8 mouse cellular contexts compared by ENCODE assay signal in genomic region chr9:61368567-61369240, GRCm38 (mm10). TPM values are rescaled to one million over a fixed set of nuclear protein-coding genes. Genes with fewer than 3 reads are reported as not detected.
DNase-seq lines count a peak whose midpoint lies in the region; ATAC-seq and TF ChIP-seq lines count a peak whose summit lies in the region.

No protein-coding gene starts in this region.

- no peaks in the 10 kb centered on the region for H3K36me3 ChIP-seq in heart, embryonic 14.5 days (ENCODE audit: control insufficient read depth, insufficient read depth, low read length)
- no peaks in the 10 kb centered on the region for H3K36me3 ChIP-seq in kidney, postnatal 0 days (ENCODE audit: insufficient read depth, low read length)

- peak; percentile 59 for DNase-seq in left cerebral cortex, postnatal 14 days (ENCODE audit: low spot score in 2 of 2)
- DNase-seq in left cerebral cortex, postnatal 36 days (ENCODE audit: low spot score in 2 of 2) = no peak
- peak; percentile 98 for DNase-seq in embryo, embryonic 11 days
- peak; percentile 99 for DNase-seq in kidney, postnatal 0 days (ENCODE audit: low spot score)
- peak; percentile 93 for DNase-seq in lung, postnatal 36 days
- DNase-seq in testis, postnatal 14 days (ENCODE audit: low spot score) = peak; percentile 79
- no peak for DNase-seq in left cerebral cortex, adult 18-20 months (ENCODE audit: low spot score in 2 of 2)

- WGBS in heart, embryonic 14.5 days = 2% methylated on average over 12 of the region's 12 CpGs
- under 1% methylated on average over 12 of the region's 12 CpGs for WGBS in kidney, postnatal 0 days

- H3K4me2 ChIP-seq in heart, embryonic 14.5 days (ENCODE audit: low read length) = peak overlapping the region; percentile 96
- peak overlapping the region; percentile 56 for H3K4me2 ChIP-seq in kidney, postnatal 0 days (ENCODE audit: low read length)

- no peak for ATAC-seq in heart, embryonic 14.5 days (ENCODE audit: insufficient number of reproducible peaks, insufficient read depth, low FRiP score, low read depth)
- ATAC-seq in kidney, postnatal 0 days (replicated peaks; ENCODE audit: low FRiP score, low read depth) = no peak

- H3K4me3 ChIP-seq in heart, embryonic 14.5 days (ENCODE audit: control insufficient read depth in 1 of 2, insufficient read depth in 1 of 2, low read depth in 1 of 2, low read length in 2 of 2) = peak overlapping the region in 1 of 2 experiments; percentile 23; a peak in 2 of 4 replicates
- 0 out of 2 replicates have a peak overlapping the region, but pooled peaks have one; percentile 8 for H3K4me3 ChIP-seq in kidney, postnatal 0 days (replicated peaks; ENCODE audit: low read depth, low read length)

- H3K9me3 ChIP-seq in heart, embryonic 14.5 days (ENCODE audit: control insufficient read depth, low read length) = no peaks in the 10 kb centered on the region
- H3K9me3 ChIP-seq in kidney, postnatal 0 days (replicated peaks; ENCODE audit: low read length) = no peaks in the 10 kb centered on the region

- no peak for TF ChIP-seq CTCF in kidney, postnatal 0 days (IDR thresholded peaks at IDR 0.05; ENCODE audit: low read depth)

- 0 out of 2 replicates have a peak overlapping the region, but pooled peaks have one; percentile 48 for H3K9ac ChIP-seq in heart, embryonic 14.5 days (ENCODE audit: low read length)
- H3K9ac ChIP-seq in kidney, postnatal 0 days (ENCODE audit: low read depth, low read length) = no peak overlapping the region

- peaks cover 46% of the 10 kb centered on the region for H3K27me3 ChIP-seq in heart, embryonic 14.5 days (ENCODE audit: control insufficient read depth, insufficient read depth, low read length)
- H3K27me3 ChIP-seq in kidney, postnatal 0 days (ENCODE audit: insufficient read depth, low read length) = no peaks in the 10 kb centered on the region

- H3K4me1 ChIP-seq in heart, embryonic 14.5 days (ENCODE audit: control insufficient read depth in 2 of 2, insufficient read depth in 2 of 2, low read length in 2 of 2) = peaks cover 26 to 40% of the 10 kb centered on the region in 2 experiments
- H3K4me1 ChIP-seq in kidney, postnatal 0 days (replicated peaks; ENCODE audit: insufficient read depth, low read length) = peaks cover 44% of the 10 kb centered on the region

- H3K27ac ChIP-seq in heart, embryonic 14.5 days (replicated peaks in 1 of 2; ENCODE audit: control insufficient read depth in 1 of 2, insufficient read depth in 1 of 2, low read depth in 2 of 2, low read length in 2 of 2) = 0 out of 4 replicates have a peak overlapping the region, but pooled peaks of 1 of the 2 experiments have one; percentile 8
- H3K27ac ChIP-seq in kidney, postnatal 0 days = peak overlapping the region; percentile 31; the same call in 1 of the 2 replicates

- intact Hi-C loops in left cerebral cortex, postnatal 14 days (cut with DNase I) = loop anchor here (5.0 to 10.0 kb wide), 2 partner anchors 474 to 504 kb away; no protein-coding TSS in a partner anchor
- intact Hi-C loops in left cerebral cortex, postnatal 36 days (cut with DNase I) = no loop called here

RNA-seq across cellular contexts. Expression of gene Tle3, which starts 3.5 kb away (rescaled TPM):
- total RNA-seq in left cerebral cortex, postnatal 14 days (2021) = 10 to 100 TPM; 81.7 to 98.0 TPM
- 10 to 100 TPM; 57.6 to 67.1 TPM for total RNA-seq in left cerebral cortex, postnatal 36 days (2021)
- 5.2 and 6.4 TPM in 2 replicates for polyA plus RNA-seq in heart, embryonic 14.5 days (2014; fragmentation: Nextera tagmentation; extraction: Ambion mirVana)
- 22.0 and 22.9 TPM in 2 replicates for polyA plus RNA-seq in kidney, postnatal 0 days (2015; fragmentation: Nextera tagmentation; extraction: Ambion mirVana)
- 10 to 100 TPM; 54.3 to 58.3 TPM for total RNA-seq in left cerebral cortex, adult 18-20 months (2021)

Comparison
In these comparisons a context has a peak if more than half of its experiments do, and no peak if none do; other contexts are left out.
1. DNase-seq: peak in left cerebral cortex, postnatal 14 days (2 of 2), embryo, embryonic 11 days (single experiment), kidney, postnatal 0 days (single experiment), lung, postnatal 36 days (single experiment) and testis, postnatal 14 days (single experiment); none in left cerebral cortex, postnatal 36 days (0 of 2) and left cerebral cortex, adult 18-20 months (0 of 2).